Mouse (Mus musculus) cerebellum, postnatal 25 days (tissue): ENCODE data around the gene Trak1.

Source experiments
- DNase-seq, 2 experiments: peaks; one replicate each; pipeline ENCODE4 v3.0.0; 2021; ENCODE audit warnings: mixed read lengths in 2 of 2

Trak1 gene

GRCm38 (mm10) chr9:121347981-121348380, 50.7 kb downstream of the Trak1 start:
- peak; percentile 63 to 65 for DNase-seq

DNA sequence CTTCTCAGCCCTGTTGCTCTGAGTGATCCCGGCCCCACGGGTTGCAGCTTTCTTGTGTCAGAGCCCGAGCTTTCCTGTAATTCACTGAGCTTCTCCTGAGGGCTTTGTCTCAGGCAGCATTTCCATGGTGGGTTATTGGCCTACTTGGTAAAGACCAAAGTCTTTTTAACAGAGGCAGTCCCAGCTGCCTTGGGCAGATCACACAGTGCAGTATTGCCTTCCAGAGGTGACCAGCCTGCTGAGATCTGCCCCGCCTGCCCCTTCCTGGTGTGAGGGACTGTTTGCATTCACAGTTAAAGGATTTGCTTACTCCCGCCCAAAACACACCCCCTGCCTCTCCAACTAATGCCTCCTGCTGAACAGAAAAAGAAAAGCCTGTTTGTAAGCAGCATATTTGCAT, 51.2 kb downstream of the Trak1 start:
- DNase-seq = no peak

DNA sequence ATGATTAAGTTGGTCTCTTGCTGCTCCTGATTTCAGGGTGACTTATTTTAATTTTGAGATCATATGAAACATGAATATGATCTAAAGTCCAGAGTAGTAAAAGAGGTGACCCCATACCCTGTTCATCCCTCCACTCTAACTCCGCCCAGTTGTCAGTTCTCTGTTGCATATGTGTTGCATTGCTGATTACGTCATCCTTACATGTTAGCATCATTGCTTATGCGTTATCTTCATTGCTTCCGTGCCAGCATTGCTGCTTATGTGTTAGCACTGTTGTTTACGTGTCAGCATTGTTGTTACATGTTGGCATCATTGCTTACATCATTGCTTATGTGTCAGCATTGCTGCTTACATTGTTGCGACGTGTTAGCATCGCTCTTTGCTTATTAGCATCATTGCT, 51.8 kb downstream of the Trak1 start:
- DNase-seq = no peak

DNA sequence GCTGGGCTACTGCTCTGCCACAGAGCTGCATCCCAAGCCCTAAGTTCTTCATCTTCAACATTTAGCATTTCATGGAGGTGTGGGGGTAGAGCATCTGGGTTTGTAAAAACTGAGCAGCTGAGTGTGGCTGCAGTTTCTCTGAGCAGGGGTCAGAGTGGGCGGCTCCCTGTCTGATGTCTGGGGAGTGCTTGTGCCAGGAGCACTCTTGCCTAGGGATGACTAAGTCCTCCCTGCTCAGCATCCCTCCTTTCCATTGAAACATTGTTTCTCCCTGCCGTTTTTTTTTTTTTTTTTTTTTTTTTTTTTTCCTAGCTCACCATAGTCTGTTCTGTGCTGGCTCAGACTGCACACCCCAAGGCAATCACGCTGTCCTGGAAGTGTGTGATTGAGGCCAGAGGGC, 53.3 kb downstream of the Trak1 start:
- DNase-seq = no peak

DNA sequence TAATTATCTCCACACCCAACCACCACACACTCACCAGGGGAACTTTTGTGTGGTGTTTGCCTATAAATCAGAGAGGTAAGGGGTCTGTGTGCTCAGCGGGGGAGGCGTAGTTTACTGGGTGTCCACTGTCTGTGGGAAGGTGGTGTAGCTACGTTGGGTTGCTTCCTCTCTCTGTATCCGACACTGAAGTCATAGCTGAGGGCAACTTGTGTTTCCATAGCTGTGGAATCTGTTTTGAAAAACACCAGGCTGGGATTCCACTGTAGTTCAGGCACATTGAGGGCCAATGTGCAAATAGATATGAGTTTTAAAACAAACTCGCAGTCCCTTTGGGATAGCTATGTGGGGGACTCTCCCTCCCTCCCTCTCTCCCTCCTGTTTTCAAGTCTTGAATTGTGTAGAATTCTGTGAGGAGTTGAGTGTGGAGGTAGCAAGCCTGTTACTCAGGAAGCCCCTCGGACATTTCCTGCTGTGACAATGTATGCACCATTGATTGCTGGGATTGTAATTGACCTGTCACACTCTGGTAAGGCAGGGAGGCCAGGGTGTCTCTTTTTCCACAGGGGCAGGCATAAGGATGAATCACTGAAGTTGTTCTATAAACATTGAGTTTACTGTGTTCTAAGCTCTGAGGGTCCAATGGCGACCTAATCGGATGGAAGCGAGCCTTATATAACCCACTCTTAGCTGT, 54.2 kb downstream of the Trak1 start:
- DNase-seq = no peak

DNA sequence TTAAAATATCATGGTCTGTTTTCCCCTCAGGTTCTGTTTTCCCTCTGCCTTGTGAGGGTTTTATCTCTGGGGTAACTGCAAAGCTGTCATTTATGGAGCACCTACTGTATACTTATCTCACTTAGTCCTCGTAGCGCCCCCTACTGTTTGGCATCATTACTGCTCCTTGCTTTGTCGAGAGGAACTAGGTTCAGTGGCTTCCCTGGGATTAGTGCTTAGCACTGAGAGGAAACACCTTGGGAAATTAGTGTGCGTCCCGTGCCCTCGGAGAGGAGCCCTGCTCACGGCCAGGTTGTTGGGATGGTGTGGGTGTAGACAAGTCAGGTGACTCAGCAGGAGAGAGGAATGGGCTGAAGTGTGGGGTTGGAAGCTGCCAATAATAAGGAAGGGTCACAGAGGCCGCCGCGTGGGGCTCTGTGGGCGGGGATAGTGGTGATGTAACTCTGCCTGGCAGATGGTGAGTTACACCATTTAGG, 54.9 kb downstream of the Trak1 start:
- DNase-seq = peak; percentile 41 to 73

DNA sequence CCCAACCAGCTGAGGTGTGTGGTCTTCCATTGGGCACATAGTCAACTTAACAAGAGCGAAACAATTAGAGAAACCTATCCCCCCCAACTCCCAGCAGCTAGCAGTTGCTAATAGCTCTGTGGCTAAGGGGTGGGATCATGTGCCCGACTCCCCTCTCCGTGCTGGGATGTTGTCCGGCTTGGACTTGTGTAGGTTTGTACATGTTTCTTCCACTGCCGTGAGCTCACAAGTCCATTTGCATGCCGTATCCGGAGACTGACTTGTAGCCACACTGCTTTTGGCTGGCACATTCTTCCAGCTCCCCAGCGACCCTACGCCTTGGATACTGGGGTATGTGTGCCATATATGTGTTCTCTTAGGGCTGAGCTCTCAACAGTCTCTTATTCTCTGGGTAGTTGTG, 55.4 kb downstream of the Trak1 start:
- DNase-seq = no peak

GRCm38 (mm10) chr9:121354792-121355390, 57.6 kb downstream of the Trak1 start:
- peak; percentile 64 to 76 for DNase-seq

- peak; percentile 76 to 80 for DNase-seq
Observed at GRCm38 (mm10) chr9:121355431-121356141, 58.3 kb downstream of the Trak1 start.

- no peak for DNase-seq
Observed at GRCm38 (mm10) chr9:121357102-121357501, 59.8 kb downstream of the Trak1 start.

DNA sequence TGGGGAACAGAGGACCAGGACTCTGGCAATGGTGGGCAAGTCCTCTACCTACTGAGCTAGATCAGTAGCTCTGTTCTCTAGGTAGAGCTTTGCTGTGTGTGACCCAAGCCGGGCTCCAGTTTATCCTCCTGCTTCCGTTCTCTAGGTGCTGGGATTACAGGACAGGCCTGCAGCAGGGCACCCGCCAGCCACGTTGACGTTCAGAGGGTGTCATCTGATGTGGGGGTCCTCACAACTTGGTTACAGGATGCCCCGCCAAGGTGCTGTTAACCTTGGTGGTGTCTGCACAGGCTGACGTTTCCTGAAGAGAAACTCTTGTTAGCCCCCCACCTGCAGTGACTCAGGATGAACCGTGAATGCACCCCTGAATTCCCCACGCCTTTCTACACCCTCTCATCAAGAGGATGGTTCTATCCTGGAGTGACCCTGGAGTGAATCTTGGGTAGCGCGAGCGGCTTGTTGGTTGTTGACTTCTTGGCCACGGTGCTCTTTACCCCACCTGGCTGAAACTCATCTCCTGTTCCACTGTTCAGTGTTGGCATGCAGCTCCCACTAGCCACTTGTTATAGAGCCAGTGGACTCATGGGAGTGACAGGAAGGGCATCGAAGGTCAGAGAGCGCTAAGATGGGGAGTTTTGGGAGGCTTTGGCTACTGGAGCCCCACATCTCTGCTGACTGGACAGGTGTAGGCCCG, 60.4 kb downstream of the Trak1 start:
- no peak for DNase-seq

DNA sequence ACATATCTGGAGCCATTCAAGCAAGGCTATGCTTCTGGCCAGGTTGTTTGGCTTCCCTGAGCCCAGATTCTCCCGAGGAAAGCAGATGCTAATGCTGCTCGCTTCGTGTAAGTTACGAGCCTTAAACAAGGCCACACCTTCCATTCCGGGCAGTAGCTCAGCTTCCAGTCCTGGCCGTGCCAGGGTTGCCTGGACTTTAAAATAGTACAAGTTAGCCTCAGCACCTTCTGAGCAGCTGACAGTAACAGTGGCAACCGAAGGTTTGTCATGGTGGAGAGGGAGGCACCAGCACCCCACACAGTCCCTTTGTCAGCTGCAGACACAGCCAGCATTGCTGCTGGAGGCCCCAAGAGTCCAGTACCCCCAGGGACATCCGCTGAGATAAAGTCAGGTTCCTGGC, 61.1 kb downstream of the Trak1 start:
- DNase-seq = no peak

- DNase-seq = peak in 1 of 2 experiments; percentile 43
Observed at GRCm38 (mm10) chr9:121359266-121359972, 62.1 kb downstream of the Trak1 start.

- DNase-seq = peak; percentile 79 to 80
Observed at GRCm38 (mm10) chr9:121360327-121360954, 63.1 kb downstream of the Trak1 start.

DNA sequence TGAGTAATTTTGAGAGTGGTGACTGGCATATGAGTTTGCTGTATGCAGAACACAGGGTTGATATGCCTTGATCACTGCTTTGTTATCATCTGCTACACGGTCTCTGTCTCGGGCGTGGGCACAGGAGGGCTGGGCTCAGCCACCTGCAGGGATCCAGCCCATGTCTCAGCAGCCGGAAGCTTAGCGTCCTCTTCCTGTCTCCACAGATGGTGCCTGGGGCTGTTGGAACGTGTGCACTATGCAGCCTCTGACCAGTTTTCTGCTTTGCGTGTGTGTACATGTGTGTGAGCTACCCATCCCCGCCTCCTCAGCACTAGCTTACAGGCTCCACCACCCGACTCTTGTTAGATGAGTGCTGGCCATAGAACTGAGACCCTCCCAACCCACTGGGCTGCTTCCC, 63.7 kb downstream of the Trak1 start:
- DNase-seq = peak; percentile 66 to 70

DNA sequence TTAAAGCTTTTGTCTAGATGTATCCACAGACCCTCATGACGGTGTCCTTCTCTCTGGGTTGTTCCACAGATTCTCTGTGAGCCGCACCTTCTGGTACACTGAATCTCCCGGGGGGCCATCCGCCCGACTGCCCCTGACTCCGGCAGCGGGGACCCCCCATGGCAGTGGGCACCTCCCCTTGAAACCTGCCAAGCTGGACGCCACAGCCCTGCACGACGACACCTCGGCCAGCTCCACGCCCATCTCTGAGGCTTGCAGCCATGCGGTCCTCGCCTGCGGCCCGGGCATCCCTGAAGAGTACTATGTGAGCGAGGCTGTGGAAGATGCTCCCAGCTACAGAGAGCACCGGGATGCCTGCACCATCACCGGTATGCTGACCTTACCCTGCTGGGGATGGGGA, 66.6 kb downstream of the Trak1 start:
- DNase-seq = peak in 1 of 2 experiments; percentile 35

- peak; percentile 66 to 78 for DNase-seq
Observed at GRCm38 (mm10) chr9:121366135-121366863, 69.0 kb downstream of the Trak1 start.

- DNase-seq = peak; percentile 62 to 63
Observed at GRCm38 (mm10) chr9:121366864-121367245, 69.6 kb downstream of the Trak1 start.

- peak; percentile 59 to 74 for DNase-seq
Observed at GRCm38 (mm10) chr9:121369573-121369972, 72.3 kb downstream of the Trak1 start.

DNA sequence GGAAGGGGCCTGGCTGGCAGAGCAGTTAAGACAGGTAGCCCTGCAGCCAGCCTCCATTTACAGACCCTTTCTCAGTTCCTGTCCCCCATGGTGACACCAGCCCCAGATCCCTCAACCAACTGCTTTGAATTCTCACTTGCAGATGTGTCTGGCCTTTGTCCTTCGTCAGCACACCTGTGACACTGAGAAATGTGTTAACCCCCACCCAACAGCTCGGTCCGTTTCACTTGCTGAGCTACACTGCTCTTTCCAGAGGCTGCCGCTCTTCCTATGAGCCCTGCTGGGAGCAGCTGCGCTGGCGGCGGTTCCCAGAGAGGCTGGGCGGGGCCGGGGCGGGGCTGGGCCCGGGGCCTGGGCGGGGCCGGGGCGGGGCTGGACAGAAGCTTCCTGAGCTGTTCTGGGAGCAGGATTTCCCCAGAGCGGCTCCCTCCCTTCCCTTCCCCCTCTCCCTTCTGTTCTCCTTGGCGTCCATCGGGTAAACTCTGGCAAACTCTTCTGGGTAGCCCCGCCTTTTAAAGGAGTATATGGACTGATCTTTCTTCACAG, 74.1 kb downstream of the Trak1 start:
- DNase-seq = peak; percentile 77 to 87
